Mouse (Mus musculus) midbrain, embryonic 11.5 days (tissue): ENCODE data around the gene Atp5c1. TPM values are rescaled to one million over a fixed set of nuclear protein-coding genes. Genes with fewer than 3 reads are reported as not detected.

Source experiments
- ATAC-seq: fragments of 200-750 bp; cut with Nextera tagmentation; 2 replicates; pipeline ENCODE4 v1.8.0; 2017; ENCODE audit warnings: moderate TSS enrichment, moderate library complexity; ENCODE audit not compliant: low FRiP score
- DNase-seq: peaks from one replicate; pipeline ENCODE4 v3.0.0; 2015; ENCODE audit warnings: low spot score; ENCODE audit errors: missing footprints
- H3K27ac ChIP-seq: fragments of 300-500 bp; sonication (generic); 2 replicates; pipeline ENCODE4 v1.5.1; 2014; ENCODE audit warnings: low read depth, low read length
- H3K27me3 ChIP-seq: fragments of 300-500 bp; sonication (generic); 2 replicates; pipeline ENCODE4 v1.6.1; 2014; ENCODE audit warnings: mild to moderate bottlenecking, low read length, moderate library complexity, mixed read lengths; ENCODE audit not compliant: control insufficient read depth, insufficient read depth
- H3K36me3 ChIP-seq: fragments of 300-500 bp; sonication (generic); 2 replicates; pipeline ENCODE4 v1.6.1; 2014; ENCODE audit warnings: mild to moderate bottlenecking, low read length, moderate library complexity, mixed read lengths; ENCODE audit not compliant: control insufficient read depth, insufficient read depth
- H3K4me1 ChIP-seq: fragments of 300-500 bp; sonication (generic); 2 replicates; pipeline ENCODE4 v1.6.1; 2014; ENCODE audit warnings: low read length; ENCODE audit not compliant: control insufficient read depth, insufficient read depth
- H3K4me2 ChIP-seq: fragments of 300-500 bp; sonication (generic); 2 replicates; pipeline ENCODE4 v1.6.1; 2014; ENCODE audit warnings: mild to moderate bottlenecking, moderate library complexity
- H3K4me3 ChIP-seq: fragments of 300-500 bp; sonication (generic); 2 replicates; pipeline ENCODE4 v1.5.1; 2014; ENCODE audit warnings: low read depth, low read length
- H3K9ac ChIP-seq: fragments of 300-500 bp; sonication (generic); 2 replicates; pipeline ENCODE4 v1.6.1; 2014; ENCODE audit warnings: low read length
- H3K9me3 ChIP-seq: fragments of 300-500 bp; sonication (generic); 2 replicates; pipeline ENCODE4 v1.6.1; 2016; ENCODE audit warnings: low read length; ENCODE audit not compliant: control insufficient read depth
- WGBS: fragments of 180-500 bp; shearing (Covaris S2); extraction: QIAGEN DNeasy Blood & Tissue Kit; methylation state at CpG from one replicate; pipeline ENCODE4 v1.1.7; 2014; 5-methylcytosine and 5-hydroxymethylcytosine counted together
- polyA plus RNA-seq: library from polyadenylated mRNA; unstranded; fragments of >200 nt; fragmentation: Nextera tagmentation; extraction: Ambion mirVana; gene quantifications from 2 replicates; pipeline ENCODE4 v1.2.1, GENCODE M21; 2014

Atp5c1 gene
- polyA plus RNA-seq, 1 experiment from 2014 or later = 532 TPM

GRCm38 (mm10) chr2:10100471-10100870 lies 20.2 kb upstream of the Atp5c1 start:
- Histone ChIP-seq H3K9ac (no peak overlapping the region), H3K27ac (no peak overlapping the region), H3K9me3 (no peaks in the 10 kb centered on the region), H3K4me1 (no peaks in the 10 kb centered on the region), H3K4me2 (no peak overlapping the region), H3K27me3 (no peaks in the 10 kb centered on the region), H3K4me3 (no peak overlapping the region), H3K36me3 (no peaks in the 10 kb centered on the region)
- WGBS = 72% methylated on average over 2 of the region's 2 CpGs
- DNase-seq (no peak), ATAC-seq (0 out of 2 replicates have a peak, but pooled peaks have one; percentile 31)

- no peaks in the 10 kb centered on the region for H3K27me3 ChIP-seq
- no peak overlapping the region for H3K4me3 ChIP-seq
- H3K36me3 ChIP-seq = no peaks in the 10 kb centered on the region
- WGBS = 34% methylated on average over 9 of the region's 9 CpGs
- H3K9me3 ChIP-seq = no peaks in the 10 kb centered on the region
- H3K27ac ChIP-seq = no peak overlapping the region
- 0 out of 2 replicates have a peak, but pooled peaks have one; percentile 22 for ATAC-seq
- peak; percentile 94 for DNase-seq
- no peaks in the 10 kb centered on the region for H3K4me1 ChIP-seq
- no peak overlapping the region for H3K4me2 ChIP-seq
- no peak overlapping the region for H3K9ac ChIP-seq
Measured at GRCm38 (mm10) chr2:10098598-10099215, 18.4 kb upstream of the Atp5c1 start.

- no peak overlapping the region for H3K9ac ChIP-seq
- no peak overlapping the region for H3K4me3 ChIP-seq
- H3K4me1 ChIP-seq = no peaks in the 10 kb centered on the region
- no peaks in the 10 kb centered on the region for H3K27me3 ChIP-seq
- DNase-seq (no peak), ATAC-seq (peak; percentile 23; the same call in 1 of the 2 replicates)
- peaks cover 14% of the 10 kb centered on the region for H3K36me3 ChIP-seq
- H3K27ac ChIP-seq = no peak overlapping the region
- H3K4me2 ChIP-seq = no peak overlapping the region
- 89% methylated on average over 14 of the region's 14 CpGs for WGBS
- no peaks in the 10 kb centered on the region for H3K9me3 ChIP-seq
Measured at GRCm38 (mm10) chr2:10094327-10095100, 14.2 kb upstream of the Atp5c1 start.

GRCm38 (mm10) chr2:10087256-10087850 lies 7.0 kb upstream of the Atp5c1 start:
- ATAC-seq (no peak), DNase-seq (no peak)
- no peaks in the 10 kb centered on the region for H3K27me3 ChIP-seq
- no peak overlapping the region for H3K4me2 ChIP-seq
- no peak overlapping the region for H3K9ac ChIP-seq
- H3K36me3 ChIP-seq = peaks cover 14% of the 10 kb centered on the region
- no peak overlapping the region for H3K27ac ChIP-seq
- WGBS = 90% methylated on average over 8 of the region's 8 CpGs
- H3K4me3 ChIP-seq = no peak overlapping the region
- no peaks in the 10 kb centered on the region for H3K9me3 ChIP-seq
- no peaks in the 10 kb centered on the region for H3K4me1 ChIP-seq

GRCm38 (mm10) chr2:10082737-10083136 lies 2.4 kb upstream of the Atp5c1 start:
- Histone ChIP-seq H3K9me3 (no peaks in the 10 kb centered on the region), H3K4me2 (no peak overlapping the region), H3K36me3 (no peaks in the 10 kb centered on the region; the same call in 1 of the 2 replicates), H3K27ac (no peak overlapping the region), H3K4me1 (peaks cover 22% of the 10 kb centered on the region), H3K4me3 (no peak overlapping the region), H3K27me3 (no peaks in the 10 kb centered on the region), H3K9ac (no peak overlapping the region)
- DNase-seq (no peak), ATAC-seq (no peak)
- WGBS = 81% methylated on average over 1 of the region's 1 CpGs

- H3K4me2 ChIP-seq = peak overlapping the region; percentile 69
- no peak for ATAC-seq
- no peak for DNase-seq
- no peaks in the 10 kb centered on the region; the same call in 1 of the 2 replicates for H3K36me3 ChIP-seq
- peak overlapping the region; percentile 80 for H3K9ac ChIP-seq
- no peaks in the 10 kb centered on the region for H3K9me3 ChIP-seq
- no peak overlapping the region for H3K27ac ChIP-seq
- H3K27me3 ChIP-seq = no peaks in the 10 kb centered on the region
- peak overlapping the region; percentile 55 for H3K4me3 ChIP-seq
- H3K4me1 ChIP-seq = peaks cover 22% of the 10 kb centered on the region
- WGBS = 94% methylated on average over 5 of the region's 5 CpGs
Measured at GRCm38 (mm10) chr2:10081453-10082080, 1.3 kb upstream of the Atp5c1 start.

- WGBS = under 1% methylated on average over 28 of the region's 28 CpGs
- no peak for ATAC-seq
- H3K27ac ChIP-seq = peak overlapping the region; percentile 87
- H3K9ac ChIP-seq = peak overlapping the region; percentile 80
- no peaks in the 10 kb centered on the region; the same call in 1 of the 2 replicates for H3K36me3 ChIP-seq
- H3K27me3 ChIP-seq = no peaks in the 10 kb centered on the region
- peak overlapping the region; percentile 55 for H3K4me3 ChIP-seq
- H3K9me3 ChIP-seq = no peaks in the 10 kb centered on the region
- no peak for DNase-seq
- peaks cover 22% of the 10 kb centered on the region for H3K4me1 ChIP-seq
- peak overlapping the region; percentile 75 for H3K4me2 ChIP-seq
Measured at GRCm38 (mm10) chr2:10079745-10080309, 483 bp downstream of the Atp5c1 start.

- no peaks in the 10 kb centered on the region for H3K27me3 ChIP-seq
- no peaks in the 10 kb centered on the region for H3K9me3 ChIP-seq
- ATAC-seq = no peak
- H3K4me2 ChIP-seq = no peak overlapping the region
- H3K4me1 ChIP-seq = peaks cover 20% of the 10 kb centered on the region
- no peak for DNase-seq
- no peak overlapping the region for H3K4me3 ChIP-seq
- H3K36me3 ChIP-seq = no peaks in the 10 kb centered on the region
- WGBS = 89% methylated on average over 8 of the region's 8 CpGs
- no peak overlapping the region for H3K27ac ChIP-seq
- no peak overlapping the region for H3K9ac ChIP-seq
Measured at GRCm38 (mm10) chr2:10076675-10077074, 3.6 kb downstream of the Atp5c1 start.
